Mouse (Mus musculus) embryo, embryonic 10.5 days (tissue): ENCODE measurements around the gene Ddb1.

Experiments
- DNase-seq: peaks from one replicate; pipeline ENCODE4 v3.0.0-alpha.2; 2015; ENCODE audit warnings: low spot score

The Ddb1 gene

GRCm38 (mm10) chr19:10661919-10662318 lies 56.8 kb downstream of the Ddb1 start:
- DNase-seq, result no peak

DNA sequence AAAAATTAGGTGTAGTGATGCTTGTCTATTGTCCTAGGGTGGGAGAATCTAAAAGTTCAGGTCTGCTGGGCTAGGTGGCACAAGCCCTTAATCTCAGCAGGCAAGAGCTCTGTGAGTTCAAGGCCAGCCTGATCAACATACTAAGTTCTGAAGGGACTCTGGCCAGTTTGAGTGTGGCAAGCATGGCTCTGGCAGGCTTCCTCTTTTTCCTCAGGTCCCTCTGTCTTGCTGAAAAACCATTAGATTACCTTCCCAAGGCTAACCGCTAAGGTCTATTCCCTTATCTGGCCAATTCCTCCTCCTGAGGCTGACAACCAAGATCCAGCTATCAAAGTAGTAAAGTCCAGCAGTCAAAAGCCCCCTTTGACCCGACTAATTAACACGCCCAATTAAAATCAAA lies 57.5 kb downstream of the Ddb1 start:
- DNase-seq, result no peak

GRCm38 (mm10) chr19:10665093-10665492 lies 60.0 kb downstream of the Ddb1 start:
- DNase-seq, result no peak

- peak; percentile 77 for DNase-seq
These were observed 60.4 kb downstream of the Ddb1 start for GRCm38 (mm10) chr19:10665499-10665898.

GRCm38 (mm10) chr19:10671319-10671718 lies 66.2 kb downstream of the Ddb1 start:
- no peak for DNase-seq

GRCm38 (mm10) chr19:10671854-10672417 lies 66.8 kb downstream of the Ddb1 start:
- DNase-seq, result no peak

DNA sequence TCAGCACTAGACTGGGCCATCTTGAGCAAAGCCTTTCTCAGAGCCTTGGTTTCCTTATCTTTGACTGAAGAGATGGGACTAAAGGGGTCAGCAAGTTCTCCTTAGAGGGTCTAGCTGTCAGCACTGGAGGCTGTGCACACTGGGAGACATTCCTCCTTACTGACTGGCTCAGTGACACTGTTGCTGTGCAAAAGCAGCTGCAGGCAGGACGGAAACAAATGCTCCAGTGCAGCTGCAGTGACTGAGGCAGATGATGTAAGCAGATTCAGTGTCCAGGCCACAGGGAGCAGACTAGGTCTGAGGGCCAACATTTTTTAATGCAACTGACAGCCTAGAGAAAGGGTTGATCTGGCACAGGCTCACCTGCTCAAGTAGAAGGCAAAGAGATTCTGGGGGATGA lies 68.1 kb downstream of the Ddb1 start:
- no peak for DNase-seq

GRCm38 (mm10) chr19:10676656-10677055 lies 71.5 kb downstream of the Ddb1 start:
- no peak for DNase-seq

DNA sequence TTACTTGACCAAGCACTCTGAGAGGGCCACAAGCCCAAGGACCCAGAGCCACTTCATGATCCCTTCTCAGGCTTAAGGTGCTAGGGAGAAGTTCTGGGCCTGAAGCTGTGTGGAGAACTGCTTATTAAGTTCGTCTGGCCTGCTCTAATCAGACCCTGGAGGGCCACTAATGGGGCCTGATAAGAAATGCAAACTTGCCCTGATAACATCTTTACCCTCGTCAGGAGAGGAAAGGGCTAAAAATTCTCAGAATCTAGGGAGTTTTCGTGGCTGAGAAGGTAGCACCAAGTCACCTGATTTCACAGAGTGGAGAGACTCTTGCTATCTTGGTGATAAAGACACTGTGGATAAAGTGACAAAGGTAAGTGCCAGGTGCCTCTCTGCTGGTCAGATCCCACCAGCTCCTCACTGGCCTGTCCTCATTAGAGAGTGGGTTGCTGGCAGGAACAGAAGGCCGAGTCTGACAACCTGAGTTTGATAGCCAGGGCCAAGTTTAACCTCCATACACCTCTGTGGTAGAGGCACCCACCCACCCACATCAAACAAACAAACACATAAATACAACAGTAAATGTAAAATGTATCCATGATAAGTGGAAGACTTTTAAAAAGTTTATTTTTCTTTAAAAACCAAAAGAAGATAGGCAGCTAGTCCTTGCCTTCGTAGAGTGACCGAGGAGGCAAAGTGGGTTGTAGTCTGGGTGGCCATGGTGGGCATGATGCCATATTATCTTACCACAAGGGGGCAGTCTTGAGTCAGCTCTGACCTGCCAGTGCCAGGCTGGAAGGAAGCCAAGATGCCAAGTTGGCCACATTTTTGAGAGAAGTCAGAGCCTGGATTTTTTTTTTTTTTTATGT lies 73.0 kb downstream of the Ddb1 start, which contains the start of gene Pga5:
Pga5 (minus strand) TSS at position 157 of the 857 bp plus-strand sequence.
- peak; percentile 84 for DNase-seq

DNA sequence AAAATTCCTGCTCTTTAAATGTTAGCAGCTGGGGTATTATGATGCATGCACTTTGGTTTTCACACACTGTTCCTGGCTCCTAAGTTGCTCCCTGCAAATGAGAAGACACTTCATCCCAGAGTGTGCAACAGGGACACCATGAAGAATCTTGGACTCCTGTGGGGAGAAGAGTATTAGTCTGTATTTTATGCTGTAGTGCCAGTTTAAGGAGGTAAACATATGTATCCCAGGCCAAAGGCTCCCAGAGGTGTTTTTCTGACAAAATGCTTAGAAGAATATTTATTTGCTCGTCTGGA lies 73.6 kb downstream of the Ddb1 start:
- DNase-seq, result no peak
